Mouse (Mus musculus): Measurements from ENCODE around the gene Mertk.

GRCm38 (mm10) chr2:128850036-128850435 is 151.3 kb downstream of the Mertk start:
- TF ChIP-seq CTCF (IDR thresholded peaks at IDR 0.05; ENCODE audit: low read depth) (no peak), EP300 (IDR thresholded peaks at IDR 0.05; ENCODE audit: low read depth) (no peak)

All from liver, postnatal 0 days (tissue).